Mouse (Mus musculus) liver, embryonic 13.5 days (tissue): ENCODE measurements at regions not wholly inside any gene's neighbourhood (a gene's known extent, or its start where the extent isn't known, plus 50 kb on each side); places are given as distances from the start of the nearest gene placed in this dataset.

Experiments used
- ATAC-seq: fragments of 200-750 bp; cut with Nextera tagmentation; 2 replicates; pipeline ENCODE4 v1.8.0; 2017; ENCODE audit warnings: low read depth, mild to moderate bottlenecking, moderate number of reproducible peaks, moderate library complexity
- DNase-seq: peaks from one replicate; pipeline ENCODE4 v3.0.0; 2022
- H3K27ac ChIP-seq: fragments of 300-500 bp; sonication (generic); 2 replicates; pipeline ENCODE4 v1.5.1; 2015; ENCODE audit warnings: moderate library complexity, mild to moderate bottlenecking, inconsistent platforms
- H3K27me3 ChIP-seq: fragments of 300-500 bp; sonication (generic); 2 replicates; pipeline ENCODE4 v1.6.1; 2015; ENCODE audit warnings: mild to moderate bottlenecking, inconsistent platforms
- H3K36me3 ChIP-seq: fragments of 300-500 bp; sonication (generic); 2 replicates; pipeline ENCODE4 v1.6.1; 2015; ENCODE audit warnings: mild to moderate bottlenecking, inconsistent platforms
- H3K4me1 ChIP-seq: fragments of 300-500 bp; sonication (generic); replicated peaks from 2 replicates; pipeline ENCODE4 v1.6.1; 2015; ENCODE audit warnings: inconsistent platforms
- H3K4me2 ChIP-seq: fragments of 300-500 bp; sonication (generic); 2 replicates; pipeline ENCODE4 v1.6.1; 2015; ENCODE audit warnings: inconsistent platforms, mild to moderate bottlenecking, moderate library complexity
- H3K4me3 ChIP-seq: fragments of 300-500 bp; sonication (generic); replicated peaks from 2 replicates; pipeline ENCODE4 v1.5.1; 2015; ENCODE audit warnings: mild to moderate bottlenecking, inconsistent platforms
- H3K9ac ChIP-seq: fragments of 300-500 bp; sonication (generic); 2 replicates; pipeline ENCODE4 v1.6.1; 2015; ENCODE audit warnings: mild to moderate bottlenecking, inconsistent platforms
- H3K9me3 ChIP-seq: fragments of 300-500 bp; sonication (generic); replicated peaks from 2 replicates; pipeline ENCODE4 v1.6.1; 2016; ENCODE audit warnings: inconsistent platforms
- WGBS: fragments of 180-500 bp; shearing (Covaris S2); methylation state at CpG from one replicate; pipeline ENCODE4 v1.1.7; 2015; ENCODE audit not compliant: insufficient replicate concordance; 5-methylcytosine and 5-hydroxymethylcytosine counted together

GRCm38 (mm10) chr7:64058282-64058872 is 95.3 kb upstream of the Trpm1 start:
- 22% methylated on average over 4 of the region's 4 CpGs for WGBS
- Histone ChIP-seq H3K4me3 (peak overlapping the region; percentile 18; the same call in 1 of the 2 replicates), H3K27me3 (no peaks in the 10 kb centered on the region), H3K36me3 (no peaks in the 10 kb centered on the region), H3K9ac (peak overlapping the region; percentile 66), H3K9me3 (no peaks in the 10 kb centered on the region), H3K4me1 (peaks cover 63% of the 10 kb centered on the region), H3K27ac (peak overlapping the region; percentile 96), H3K4me2 (peak overlapping the region; percentile 55)
- DNase-seq, result peak; percentile 38
- ATAC-seq, result peak; percentile 35

- Histone ChIP-seq H3K4me2 (peak overlapping the region; percentile 55), H3K27me3 (no peaks in the 10 kb centered on the region), H3K9me3 (no peaks in the 10 kb centered on the region), H3K36me3 (no peaks in the 10 kb centered on the region), H3K4me3 (peak overlapping the region; percentile 18; the same call in 1 of the 2 replicates), H3K4me1 (peaks cover 65% of the 10 kb centered on the region), H3K9ac (peak overlapping the region; percentile 66), H3K27ac (peak overlapping the region; percentile 96)
- DNase-seq, result peak; percentile 86
- 4% methylated on average over 4 of the region's 4 CpGs for WGBS
- ATAC-seq, result peak; percentile 98
Observed at GRCm38 (mm10) chr7:64057873-64058272, 95.8 kb upstream of the Trpm1 start.

- no peaks in the 10 kb centered on the region for H3K27me3 ChIP-seq
- WGBS, result 75% methylated on average over 3 of the region's 3 CpGs
- no peaks in the 10 kb centered on the region for H3K9me3 ChIP-seq
- H3K36me3 ChIP-seq, result no peaks in the 10 kb centered on the region
- peak overlapping the region; percentile 96 for H3K27ac ChIP-seq
- H3K9ac ChIP-seq, result 0 out of 2 replicates have a peak overlapping the region, but pooled peaks have one; percentile 4
- no peak overlapping the region for H3K4me2 ChIP-seq
- H3K4me1 ChIP-seq, result peaks cover 75% of the 10 kb centered on the region
- no peak for DNase-seq
- no peak overlapping the region for H3K4me3 ChIP-seq
- no peak for ATAC-seq
Observed at GRCm38 (mm10) chr7:64056498-64056897, 97.1 kb upstream of the Trpm1 start.

GRCm38 (mm10) chr7:64054996-64055395 is 98.6 kb upstream of the Trpm1 start:
- Histone ChIP-seq H3K27me3 (no peaks in the 10 kb centered on the region), H3K36me3 (no peaks in the 10 kb centered on the region), H3K4me2 (no peak overlapping the region), H3K9me3 (no peaks in the 10 kb centered on the region), H3K4me3 (no peak overlapping the region), H3K4me1 (peaks cover 89% of the 10 kb centered on the region), H3K27ac (peak overlapping the region; percentile 96; the same call in 1 of the 2 replicates), H3K9ac (peak overlapping the region; percentile 23; the same call in 1 of the 2 replicates)
- DNase-seq (no peak), ATAC-seq (no peak)
- 76% methylated on average over 4 of the region's 4 CpGs for WGBS

- Histone ChIP-seq H3K9me3 (no peaks in the 10 kb centered on the region), H3K9ac (no peak overlapping the region), H3K4me2 (no peak overlapping the region), H3K36me3 (no peaks in the 10 kb centered on the region), H3K4me1 (peaks cover 89% of the 10 kb centered on the region), H3K27me3 (no peaks in the 10 kb centered on the region), H3K27ac (no peak overlapping the region), H3K4me3 (no peak overlapping the region)
- ATAC-seq (no peak), DNase-seq (no peak)
- 78% methylated on average over 12 of the region's 12 CpGs for WGBS
Observed at GRCm38 (mm10) chr7:64053766-64054165, 99.9 kb upstream of the Trpm1 start.

GRCm38 (mm10) chr7:64052400-64052799 is 101.2 kb upstream of the Trpm1 start:
- peaks cover 89% of the 10 kb centered on the region for H3K4me1 ChIP-seq
- no peak overlapping the region for H3K4me2 ChIP-seq
- H3K27me3 ChIP-seq, result no peaks in the 10 kb centered on the region
- no peak overlapping the region for H3K4me3 ChIP-seq
- H3K9ac ChIP-seq, result no peak overlapping the region
- no peaks in the 10 kb centered on the region for H3K36me3 ChIP-seq
- ATAC-seq (no peak), DNase-seq (no peak)
- 85% methylated on average over 9 of the region's 9 CpGs for WGBS
- no peaks in the 10 kb centered on the region for H3K9me3 ChIP-seq
- no peak overlapping the region; the same call in 1 of the 2 replicates for H3K27ac ChIP-seq

GRCm38 (mm10) chr7:64050826-64051401 is 102.7 kb upstream of the Trpm1 start:
- peaks cover 82% of the 10 kb centered on the region for H3K4me1 ChIP-seq
- ATAC-seq (no peak), DNase-seq (no peak)
- H3K27me3 ChIP-seq, result no peaks in the 10 kb centered on the region
- H3K9me3 ChIP-seq, result no peaks in the 10 kb centered on the region
- H3K9ac ChIP-seq, result peak overlapping the region; percentile 80
- H3K4me3 ChIP-seq, result no peak overlapping the region
- H3K36me3 ChIP-seq, result no peaks in the 10 kb centered on the region
- H3K4me2 ChIP-seq, result no peak overlapping the region
- WGBS, result 48% methylated on average over 3 of the region's 3 CpGs
- peak overlapping the region; percentile 99 for H3K27ac ChIP-seq

GRCm38 (mm10) chr7:64050246-64050645 is 103.4 kb upstream of the Trpm1 start:
- Histone ChIP-seq H3K4me2 (peak overlapping the region; percentile 91), H3K9me3 (no peaks in the 10 kb centered on the region), H3K4me3 (no peak overlapping the region), H3K9ac (peak overlapping the region; percentile 80), H3K4me1 (peaks cover 76% of the 10 kb centered on the region), H3K36me3 (no peaks in the 10 kb centered on the region), H3K27me3 (no peaks in the 10 kb centered on the region), H3K27ac (peak overlapping the region; percentile 99)
- DNase-seq, result no peak
- WGBS, result 45% methylated on average over 5 of the region's 5 CpGs
- ATAC-seq, result no peak

- peak overlapping the region; percentile 60 for H3K4me3 ChIP-seq
Observed at GRCm38 (mm10) chr7:64049183-64049965, 104.3 kb upstream of the Trpm1 start.

GRCm38 (mm10) chr7:64048452-64049182 is 105.0 kb upstream of the Trpm1 start:
- peak overlapping the region; percentile 80 for H3K9ac ChIP-seq
- peaks cover 70% of the 10 kb centered on the region for H3K4me1 ChIP-seq
- H3K27me3 ChIP-seq, result no peaks in the 10 kb centered on the region
- DNase-seq (peak; percentile 86), ATAC-seq (peak; percentile 72)
- H3K27ac ChIP-seq, result peak overlapping the region; percentile 99
- H3K9me3 ChIP-seq, result no peaks in the 10 kb centered on the region
- under 1% methylated on average over 21 of the region's 21 CpGs for WGBS
- H3K4me2 ChIP-seq, result peak overlapping the region; percentile 91
- peak overlapping the region; percentile 60 for H3K4me3 ChIP-seq
- H3K36me3 ChIP-seq, result no peaks in the 10 kb centered on the region

More at GRCm38 (mm10) chr7:64049183-64049965, 104.3 kb upstream of the Trpm1 start:
- H3K27ac ChIP-seq, result peak overlapping the region; percentile 99
- peak overlapping the region; percentile 80 for H3K9ac ChIP-seq
- no peaks in the 10 kb centered on the region for H3K9me3 ChIP-seq
- peak; percentile 89 for DNase-seq
- H3K27me3 ChIP-seq, result no peaks in the 10 kb centered on the region
- H3K36me3 ChIP-seq, result no peaks in the 10 kb centered on the region
- H3K4me2 ChIP-seq, result peak overlapping the region; percentile 91
- peak; percentile 90 for ATAC-seq
- WGBS, result 10% methylated on average over 11 of the region's 11 CpGs
- peaks cover 67% of the 10 kb centered on the region for H3K4me1 ChIP-seq

- Histone ChIP-seq H3K9ac (peak overlapping the region; percentile 80), H3K4me2 (peak overlapping the region; percentile 91), H3K27ac (peak overlapping the region; percentile 99), H3K4me3 (peak overlapping the region; percentile 60), H3K4me1 (peaks cover 75% of the 10 kb centered on the region), H3K27me3 (no peaks in the 10 kb centered on the region), H3K9me3 (no peaks in the 10 kb centered on the region), H3K36me3 (no peaks in the 10 kb centered on the region)
- no peak for ATAC-seq
- DNase-seq, result no peak
- WGBS, result 42% methylated on average over 4 of the region's 4 CpGs
Observed at GRCm38 (mm10) chr7:64047831-64048230, 105.8 kb upstream of the Trpm1 start.
